Mouse (Mus musculus) ES-E14 (cell line): ENCODE results near the gene Aplnr. TPM values are rescaled to one million over a fixed set of nuclear protein-coding genes. Genes with fewer than 3 reads are reported as not detected.
A peak's percentile ranks its signal among the peaks of the same experiment; 100 is the strongest.

Experiments used
- DNase-seq: peaks from one replicate; pipeline ENCODE4 v3.0.0-alpha.2; 2013; ENCODE audit warnings: low read depth, low spot score
- H3K27ac ChIP-seq: 2 replicates; pipeline ENCODE4 v1.5.1; 2012; ENCODE audit warnings: low read depth, mild to moderate bottlenecking, low read length, moderate library complexity, mixed read lengths; ENCODE audit not compliant: poor library complexity, insufficient read depth, severe bottlenecking
- H3K36me3 ChIP-seq: 2 replicates; pipeline ENCODE4 v1.6.1; 2012; ENCODE audit warnings: mild to moderate bottlenecking, low read length, moderate library complexity, mixed read lengths; ENCODE audit not compliant: control insufficient read depth, poor library complexity, insufficient read depth, severe bottlenecking
- H3K4me1 ChIP-seq, 2 experiments: fragments of 150-350 bp in 1 of 2; sonication (generic) in 1 of 2; 2 replicates each; pipeline ENCODE4 v1.6.1; 2012; ENCODE audit warnings: low read length in 2 of 2, mild to moderate bottlenecking in 1 of 2, mixed read lengths in 1 of 2; ENCODE audit not compliant: control insufficient read depth in 2 of 2, insufficient read depth in 2 of 2, poor library complexity in 1 of 2
- H3K4me3 ChIP-seq, 2 experiments: fragments of 150-350 bp in 1 of 2; sonication (generic) in 1 of 2; 2 replicates each; pipeline ENCODE4 v1.5.1; 2012; ENCODE audit warnings: low read length in 2 of 2, low read depth in 1 of 2, mild to moderate bottlenecking in 1 of 2, mixed read lengths in 1 of 2; ENCODE audit not compliant: insufficient read depth in 1 of 2, poor library complexity in 1 of 2, severe bottlenecking in 1 of 2
- H3K9ac ChIP-seq: 2 replicates; pipeline ENCODE4 v1.6.1; 2012; ENCODE audit warnings: low read depth, mild to moderate bottlenecking, low read length, mixed read lengths; ENCODE audit not compliant: poor library complexity, insufficient read depth, severe bottlenecking
- H3K9me3 ChIP-seq: fragments of 150-350 bp; sonication (generic); 2 replicates; pipeline ENCODE4 v1.6.1; 2012; ENCODE audit warnings: low read depth, mild to moderate bottlenecking, low read length; ENCODE audit not compliant: control insufficient read depth, insufficient read depth
- CHD2 ChIP-seq: IDR thresholded peaks from 2 replicates; pipeline ENCODE4 v1.6.1; 2014; ENCODE audit warnings: mild to moderate bottlenecking, low read depth, low read length, inconsistent platforms
- HCFC1 ChIP-seq: IDR thresholded peaks from 2 replicates; pipeline ENCODE4 v1.6.1; 2012; ENCODE audit warnings: low read length, inconsistent platforms, borderline replicate concordance; ENCODE audit not compliant: insufficient read depth
- MAFK ChIP-seq: IDR thresholded peaks from 2 replicates; pipeline ENCODE4 v1.6.1; 2014; ENCODE audit warnings: mild to moderate bottlenecking, low read depth, low read length, inconsistent platforms; ENCODE audit not compliant: insufficient read depth
- ZC3H11A ChIP-seq: IDR thresholded peaks from 2 replicates; pipeline ENCODE4 v1.6.1; 2012; ENCODE audit warnings: low read depth, mild to moderate bottlenecking, inconsistent platforms, low read length, borderline replicate concordance
- ZNF384 ChIP-seq: IDR thresholded peaks from 2 replicates; pipeline ENCODE4 v1.6.1; 2012; ENCODE audit warnings: low read depth, low read length, inconsistent platforms
- in situ Hi-C, 2 experiments: fragments of 600-800 bp; cut with MboI; formaldehyde crosslinking; loops; one replicate each; pipeline ENCODE4 v1.15.1; 2025; ENCODE audit warnings: low sequenced_read_pairs in 2 of 2, inconsistent platforms in 1 of 2; ENCODE audit not compliant: unreplicated experiment in 2 of 2
- total RNA-seq: library from RNA; depleted of rRNA; stranded (reverse); fragments of 300-350 nt; gene quantifications from 2 replicates; pipeline ENCODE4 v1.2.3, GENCODE M21; 2012; rRNA removed

Gene Aplnr
- 0.05 and 0.40 TPM in 2 replicates for total RNA-seq

DNA sequence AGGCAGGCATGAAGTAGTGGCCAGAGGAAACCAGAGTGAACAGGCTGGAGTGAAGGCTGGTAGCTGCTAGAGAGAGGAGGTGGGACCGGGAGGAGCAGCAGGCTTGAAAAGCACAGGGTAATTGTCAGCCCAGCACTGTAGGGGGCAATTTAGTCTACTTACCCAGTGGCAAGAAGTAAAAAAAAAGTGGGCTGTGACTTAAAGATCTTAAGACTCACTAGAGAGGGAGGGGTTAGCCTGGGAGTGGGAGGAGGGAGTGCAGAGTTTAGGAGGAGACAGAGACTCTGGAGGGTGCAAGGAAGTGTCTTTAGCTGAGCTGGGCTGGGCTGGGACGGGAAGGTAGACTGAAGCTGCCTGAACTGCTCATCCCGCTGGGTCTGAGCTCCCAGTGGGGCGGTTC, at the start of gene Aplnr:
Gene Aplnr, plus strand, starts transcription at position 137 of the 400 bp plus-strand sequence.
- DNase-seq = peak; percentile 56

DNA sequence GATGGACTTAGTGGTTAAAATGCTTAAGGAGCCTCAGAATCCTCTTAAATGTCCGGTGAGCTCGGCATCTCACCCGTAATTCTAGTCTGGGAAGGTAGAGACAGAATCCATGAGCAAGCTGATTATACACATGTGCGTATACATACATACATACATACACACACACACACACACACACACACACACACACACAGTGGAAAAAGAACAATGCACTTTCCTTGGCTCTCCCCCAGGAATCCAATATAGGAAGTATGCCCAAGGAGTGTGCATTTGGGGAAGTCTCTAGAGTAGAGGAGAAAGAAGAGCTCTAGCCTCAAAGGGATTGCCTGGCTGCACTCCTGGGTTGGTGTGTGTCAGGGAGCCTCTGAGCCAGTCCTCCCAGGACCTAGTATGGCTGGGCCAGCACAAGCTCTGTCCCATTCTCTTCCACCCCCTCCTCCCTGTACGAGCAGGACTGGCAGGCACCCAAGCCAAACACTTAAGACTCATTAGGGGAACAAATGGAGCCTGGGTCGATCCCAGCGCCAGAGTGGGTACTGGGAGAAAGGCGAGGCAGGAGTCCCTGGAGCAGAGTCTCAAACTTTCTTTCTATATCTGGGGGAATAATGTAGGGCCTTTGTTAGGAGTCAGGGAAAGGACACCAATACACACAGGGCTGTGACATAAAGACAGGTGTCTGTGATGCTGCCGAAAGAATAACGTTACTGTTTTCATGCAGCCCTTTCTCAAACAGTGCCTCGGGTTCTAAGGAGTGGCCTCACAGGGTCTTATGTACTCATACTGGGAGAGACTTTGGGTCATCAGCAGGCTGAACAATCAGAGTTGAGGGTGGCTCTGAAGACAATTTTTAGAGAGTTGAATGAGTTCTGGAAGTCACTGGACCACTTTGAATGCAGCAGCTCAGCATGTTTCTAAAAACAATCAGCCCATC, 47.0 kb upstream of the Aplnr start:
- Histone ChIP-seq H3K4me1 (no peaks in the 10 kb centered on the region), H3K9ac (no peak overlapping the region), H3K9me3 (no peaks in the 10 kb centered on the region), H3K27ac (no peak overlapping the region), H3K36me3 (no peaks in the 10 kb centered on the region), H3K4me3 (no peak overlapping the region)
- in situ Hi-C loops = no loop called here
- TF ChIP-seq HCFC1 (no peak), CHD2 (no peak)
- no peak for DNase-seq

More for the DNA sequence above, at the start of gene Aplnr:
- Histone ChIP-seq H3K9ac (no peak within 1 kb of the TSS), H3K4me1 (peaks cover 0 to 2% of the 10 kb centered on the region in 2 experiments; a peak in 1 of 4 replicates), H3K27ac (no peak within 1 kb of the TSS), H3K36me3 (no peaks in the 10 kb centered on the region), H3K4me3 (no peak within 1 kb of the TSS), H3K9me3 (no peaks in the 10 kb centered on the region)
- TF ChIP-seq HCFC1 (no peak), ZNF384 (0 out of 2 replicates have a peak, but pooled peaks have one; percentile 35)
- in situ Hi-C loops = no loop called here

DNA sequence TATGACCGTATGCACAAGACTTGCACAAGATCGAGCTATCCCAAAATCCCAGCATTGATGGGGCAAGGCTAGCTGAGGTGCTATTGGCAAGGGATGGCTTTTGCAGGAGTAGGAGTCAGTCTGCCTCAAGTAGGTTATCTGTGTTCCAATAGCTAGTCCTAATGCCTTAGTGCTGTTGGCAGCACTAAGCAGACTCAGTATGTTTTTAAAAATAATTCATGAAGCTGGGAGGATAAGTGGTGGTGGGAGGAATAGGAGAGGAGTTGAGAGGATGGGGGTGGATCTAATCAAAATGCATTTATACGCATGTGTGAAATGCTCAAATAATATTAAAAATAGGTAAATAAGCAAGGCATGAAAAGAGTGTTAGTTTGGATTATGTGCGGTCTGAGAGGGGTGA, 44.7 kb upstream of the Aplnr start:
- in situ Hi-C loops = no loop called here
- Histone ChIP-seq H3K27ac (no peak overlapping the region), H3K4me1 (no peaks in the 10 kb centered on the region), H3K9me3 (no peaks in the 10 kb centered on the region), H3K36me3 (no peaks in the 10 kb centered on the region), H3K9ac (no peak overlapping the region), H3K4me3 (no peak overlapping the region)
- DNase-seq = no peak
- TF ChIP-seq ZNF384 (no peak), CHD2 (no peak), ZC3H11A (no peak), MAFK (no peak), HCFC1 (no peak)

GRCm38 (mm10) chr2:85093376-85093775, 42.6 kb upstream of the Aplnr start:
- Histone ChIP-seq H3K4me1 (no peaks in the 10 kb centered on the region), H3K4me3 (no peak overlapping the region), H3K9ac (no peak overlapping the region), H3K36me3 (no peaks in the 10 kb centered on the region), H3K27ac (no peak overlapping the region), H3K9me3 (no peaks in the 10 kb centered on the region)
- DNase-seq = no peak
- no peak for TF ChIP-seq CHD2
- TF ChIP-seq HCFC1 = no peak
- TF ChIP-seq ZNF384 = no peak
- no peak for TF ChIP-seq ZC3H11A
- no peak for TF ChIP-seq MAFK
- in situ Hi-C loops = no loop called here
